Mouse (Mus musculus): ENCODE measurements around the gene Rpgrip1l. TPM values are rescaled to one million over a fixed set of nuclear protein-coding genes. Genes with fewer than 3 reads are reported as not detected.

The Rpgrip1l gene
- polyA plus RNA-seq, 1 experiment from 2014 or later: 8.2 TPM

DNA sequence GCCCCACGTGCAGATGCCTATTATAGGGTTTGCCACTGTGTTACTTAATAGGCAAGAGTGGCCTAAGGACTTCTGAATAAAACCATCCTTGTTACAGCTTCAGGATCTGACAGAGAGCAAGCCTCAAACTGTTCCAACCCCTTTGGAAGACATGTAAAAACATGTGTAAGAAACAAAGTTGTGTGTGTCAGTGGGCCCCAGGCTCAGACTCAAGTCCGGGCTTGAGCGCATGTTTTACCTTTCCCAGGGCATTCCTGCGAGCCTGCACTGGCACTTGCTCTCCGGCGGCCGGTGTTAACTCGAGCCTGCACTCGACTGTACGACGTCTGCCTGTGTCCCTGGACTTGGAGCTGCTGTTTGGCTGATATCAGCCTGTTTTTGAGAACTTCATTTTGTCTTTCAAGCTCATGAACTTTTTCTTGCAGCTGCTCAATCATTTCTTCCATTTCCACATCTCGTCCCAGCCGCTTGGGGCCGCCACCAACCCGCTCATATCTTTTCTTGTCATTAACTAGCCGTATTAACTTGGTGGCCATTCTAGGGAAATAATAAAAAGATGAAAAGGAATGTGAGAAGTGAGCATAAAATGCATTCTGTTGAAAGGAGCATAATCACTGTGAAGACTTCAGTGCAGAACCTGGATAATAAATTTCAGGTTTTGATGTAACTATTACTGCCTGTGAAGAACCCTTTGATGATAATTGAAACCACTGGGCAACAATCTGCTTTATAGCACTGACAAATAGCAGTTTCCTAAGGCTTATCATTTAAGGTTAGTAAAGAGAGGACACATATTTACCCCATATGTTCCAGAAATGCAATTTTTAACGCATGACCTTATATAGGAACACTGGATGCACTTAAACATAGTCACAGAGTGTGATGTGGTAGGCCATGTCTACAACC is 8.3 kb downstream of the Rpgrip1l start:
- Histone ChIP-seq H3K4me2 (no peak overlapping the region), H3K27me3 (replicated peaks) (no peaks in the 10 kb centered on the region), H3K36me3 (peaks cover 12% of the 10 kb centered on the region), H3K4me1 (replicated peaks) (no peaks in the 10 kb centered on the region), H3K9ac (no peak overlapping the region), H3K9me3 (replicated peaks) (no peaks in the 10 kb centered on the region), H3K27ac (ENCODE audit: poor library complexity, severe bottlenecking) (no peak overlapping the region), H3K4me3 (no peak overlapping the region)
- WGBS: 71% methylated on average over 17 of the region's 17 CpGs
- ATAC-seq (ENCODE audit: insufficient number of reproducible peaks, low FRiP score): no peak

DNA sequence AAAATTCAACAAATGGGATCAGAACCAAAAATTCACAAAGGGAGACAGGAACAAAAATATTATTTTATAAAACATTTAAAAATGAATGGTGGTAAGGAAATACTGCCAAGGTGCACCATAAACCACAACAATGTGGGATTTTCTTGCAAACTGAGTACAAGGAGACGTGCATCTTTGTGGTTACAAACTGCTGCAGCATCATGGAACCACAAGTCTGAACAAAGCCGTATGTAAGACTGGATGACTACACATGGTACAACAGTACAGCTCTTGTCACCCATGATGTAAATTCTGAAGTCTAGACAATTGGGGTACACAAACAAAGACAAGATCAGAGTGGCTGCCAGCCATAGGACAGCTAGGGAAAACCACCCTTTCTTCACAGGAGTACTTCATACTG is 14.4 kb downstream of the Rpgrip1l start:
- no peak overlapping the region for H3K9ac ChIP-seq
- H3K4me2 ChIP-seq: no peak overlapping the region
- no peaks in the 10 kb centered on the region for H3K9me3 ChIP-seq (replicated peaks)
- no peak overlapping the region for H3K4me3 ChIP-seq
- no peak overlapping the region for H3K27ac ChIP-seq (ENCODE audit: poor library complexity, severe bottlenecking)
- no peaks in the 10 kb centered on the region for H3K27me3 ChIP-seq (replicated peaks)
- H3K36me3 ChIP-seq: peaks cover 14% of the 10 kb centered on the region
- 83% methylated on average over 2 of the region's 2 CpGs for WGBS
- no peaks in the 10 kb centered on the region for H3K4me1 ChIP-seq (replicated peaks)
- ATAC-seq (ENCODE audit: insufficient number of reproducible peaks, low FRiP score): no peak

DNA sequence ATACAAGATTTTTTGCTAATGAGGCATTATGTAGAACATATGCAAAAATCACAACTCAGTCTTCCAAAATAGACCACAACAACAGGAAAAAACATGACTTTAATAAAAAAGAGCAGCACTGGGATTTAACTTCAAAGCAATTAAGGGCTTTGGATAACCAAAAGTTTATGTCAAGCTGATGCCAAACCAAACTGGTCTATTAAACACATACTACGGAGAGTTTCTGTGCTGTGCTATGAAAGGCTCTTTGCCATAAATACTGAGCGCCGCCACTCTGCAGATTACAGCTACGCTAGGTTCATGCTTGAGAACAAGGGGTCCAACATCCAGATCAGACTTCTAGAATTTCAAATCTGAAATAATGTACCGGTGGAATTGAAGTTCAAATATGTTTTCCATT is 17.3 kb downstream of the Rpgrip1l start:
- Histone ChIP-seq H3K27me3 (replicated peaks) (no peaks in the 10 kb centered on the region), H3K9me3 (replicated peaks) (no peaks in the 10 kb centered on the region), H3K4me2 (no peak overlapping the region), H3K27ac (ENCODE audit: poor library complexity, severe bottlenecking) (no peak overlapping the region), H3K36me3 (peaks cover 9% of the 10 kb centered on the region; the same call in 1 of the 2 replicates), H3K9ac (no peak overlapping the region), H3K4me3 (no peak overlapping the region), H3K4me1 (replicated peaks) (no peaks in the 10 kb centered on the region)
- no peak for ATAC-seq (ENCODE audit: insufficient number of reproducible peaks, low FRiP score)
- WGBS: 94% methylated on average over 5 of the region's 5 CpGs

DNA sequence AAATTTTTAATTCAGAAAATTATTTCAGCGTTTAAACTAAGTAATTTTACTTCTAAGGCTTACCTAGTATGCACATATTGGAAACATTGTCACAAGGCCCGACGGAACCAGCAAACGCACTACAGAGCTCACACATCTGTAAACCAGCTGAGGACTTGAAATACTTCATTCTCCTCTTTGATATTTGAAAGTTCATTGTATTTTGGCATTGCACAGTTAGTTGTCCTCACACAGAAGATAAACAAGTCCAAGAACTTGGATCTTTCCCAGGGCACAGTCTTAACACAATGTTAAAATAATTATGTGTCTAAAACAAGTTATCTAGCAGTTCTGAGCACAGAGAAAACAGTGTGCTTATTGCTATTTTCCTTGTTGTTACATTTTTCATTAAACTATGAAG is 22.5 kb downstream of the Rpgrip1l start:
- Histone ChIP-seq H3K4me2 (no peak overlapping the region), H3K27ac (ENCODE audit: poor library complexity, severe bottlenecking) (no peak overlapping the region), H3K9me3 (replicated peaks) (no peaks in the 10 kb centered on the region), H3K36me3 (no peaks in the 10 kb centered on the region), H3K4me3 (no peak overlapping the region), H3K9ac (no peak overlapping the region), H3K4me1 (replicated peaks) (peaks cover 13% of the 10 kb centered on the region), H3K27me3 (replicated peaks) (no peaks in the 10 kb centered on the region)
- no peak for ATAC-seq (ENCODE audit: insufficient number of reproducible peaks, low FRiP score)
- 84% methylated on average over 4 of the region's 4 CpGs for WGBS

DNA sequence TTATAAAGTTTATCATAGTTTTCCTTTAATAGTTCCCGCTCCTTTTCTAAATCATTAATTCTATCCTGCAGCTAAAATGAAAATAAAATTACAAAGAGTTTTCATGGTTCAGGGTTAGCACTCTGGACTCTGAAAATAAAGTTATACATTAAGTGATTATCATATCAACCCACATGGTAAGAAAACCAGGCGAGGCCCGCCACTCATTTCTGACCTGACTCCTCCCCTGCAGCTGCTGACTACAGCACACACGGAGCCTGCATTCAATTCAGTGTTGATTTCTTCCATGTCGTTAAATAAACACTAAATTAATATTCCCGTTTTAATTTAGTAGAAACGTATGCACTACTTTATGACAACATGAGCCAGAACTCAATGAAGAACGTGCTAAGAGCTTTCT is 26.8 kb downstream of the Rpgrip1l start:
- Histone ChIP-seq H3K27me3 (replicated peaks) (no peaks in the 10 kb centered on the region), H3K27ac (ENCODE audit: poor library complexity, severe bottlenecking) (no peak overlapping the region), H3K4me1 (replicated peaks) (peaks cover 13% of the 10 kb centered on the region), H3K4me2 (no peak overlapping the region), H3K36me3 (no peaks in the 10 kb centered on the region), H3K4me3 (no peak overlapping the region), H3K9ac (no peak overlapping the region), H3K9me3 (replicated peaks) (no peaks in the 10 kb centered on the region)
- WGBS: 72% methylated on average over 8 of the region's 8 CpGs
- no peak for ATAC-seq (ENCODE audit: insufficient number of reproducible peaks, low FRiP score)

DNA sequence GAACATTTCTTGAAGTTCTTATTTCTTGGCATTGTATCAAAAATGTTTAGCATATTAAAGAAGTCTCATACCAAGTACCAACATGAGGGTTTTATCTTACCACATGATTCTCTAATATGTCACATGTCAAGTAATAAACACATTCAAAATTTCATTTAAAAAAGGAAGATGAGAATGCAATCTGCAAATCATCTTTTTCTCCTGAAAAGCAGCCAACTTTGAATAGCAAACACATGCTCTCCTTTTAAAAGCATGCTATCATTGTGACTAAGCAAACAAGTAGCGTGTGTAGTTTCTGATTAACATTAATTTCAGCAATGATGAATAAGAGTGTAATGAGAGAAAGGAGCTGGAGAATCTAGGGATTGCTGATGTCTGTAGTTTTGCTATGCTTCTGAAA is 29.2 kb downstream of the Rpgrip1l start:
- H3K9me3 ChIP-seq (replicated peaks): no peaks in the 10 kb centered on the region
- H3K27ac ChIP-seq (ENCODE audit: poor library complexity, severe bottlenecking): no peak overlapping the region
- H3K9ac ChIP-seq: no peak overlapping the region
- 92% methylated on average over 1 of the region's 1 CpGs for WGBS
- ATAC-seq (ENCODE audit: insufficient number of reproducible peaks, low FRiP score): no peak
- H3K27me3 ChIP-seq (replicated peaks): no peaks in the 10 kb centered on the region
- peaks cover 12% of the 10 kb centered on the region for H3K4me1 ChIP-seq (replicated peaks)
- no peak overlapping the region for H3K4me2 ChIP-seq
- no peak overlapping the region for H3K4me3 ChIP-seq
- H3K36me3 ChIP-seq: no peaks in the 10 kb centered on the region

DNA sequence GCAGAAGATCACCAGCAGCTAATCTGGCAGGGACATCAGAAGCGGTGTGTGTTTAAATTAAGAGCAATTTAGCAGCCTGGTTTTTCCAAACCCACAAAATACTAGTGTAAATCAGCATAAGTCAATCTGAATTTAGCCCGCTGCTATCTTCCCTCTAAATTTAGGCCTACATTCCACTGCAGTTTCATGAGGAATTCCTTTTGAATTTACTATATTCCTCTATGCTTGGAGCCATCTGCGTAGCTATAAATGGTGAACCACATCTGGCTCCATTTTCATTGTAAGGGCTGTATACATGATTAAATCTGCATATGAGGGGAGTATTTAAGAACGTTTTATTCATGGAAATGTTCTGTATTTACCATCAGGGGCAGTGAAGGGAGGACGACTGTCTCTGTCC is 30.4 kb downstream of the Rpgrip1l start:
- Histone ChIP-seq H3K4me1 (replicated peaks) (peaks cover 6% of the 10 kb centered on the region; the same call in 1 of the 2 replicates), H3K27me3 (replicated peaks) (no peaks in the 10 kb centered on the region), H3K36me3 (no peaks in the 10 kb centered on the region), H3K27ac (ENCODE audit: poor library complexity, severe bottlenecking) (no peak overlapping the region), H3K9ac (no peak overlapping the region), H3K4me3 (no peak overlapping the region), H3K9me3 (replicated peaks) (no peaks in the 10 kb centered on the region), H3K4me2 (no peak overlapping the region)
- 62% methylated on average over 5 of the region's 5 CpGs for WGBS
- no peak for ATAC-seq (ENCODE audit: insufficient number of reproducible peaks, low FRiP score)

DNA sequence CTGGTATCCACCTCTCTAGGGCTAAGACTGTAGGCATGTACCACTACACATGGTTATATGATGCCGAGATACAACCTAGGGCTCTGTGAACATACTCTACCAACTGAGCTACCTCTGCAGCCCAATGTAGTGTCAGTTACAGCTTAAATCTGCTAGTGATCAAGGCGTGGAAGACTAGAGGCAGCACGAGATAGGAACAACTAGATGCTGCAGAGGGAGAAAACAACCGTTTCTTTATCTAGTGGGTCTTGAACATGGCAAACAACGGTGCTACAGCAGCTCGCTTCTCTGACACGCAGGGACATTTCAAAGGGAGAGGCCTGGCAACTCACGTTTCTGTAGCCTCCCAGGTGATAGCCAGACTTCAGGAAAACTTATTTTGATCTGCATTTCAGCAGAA is 31.5 kb downstream of the Rpgrip1l start:
- H3K27ac ChIP-seq (ENCODE audit: poor library complexity, severe bottlenecking): no peak overlapping the region

DNA sequence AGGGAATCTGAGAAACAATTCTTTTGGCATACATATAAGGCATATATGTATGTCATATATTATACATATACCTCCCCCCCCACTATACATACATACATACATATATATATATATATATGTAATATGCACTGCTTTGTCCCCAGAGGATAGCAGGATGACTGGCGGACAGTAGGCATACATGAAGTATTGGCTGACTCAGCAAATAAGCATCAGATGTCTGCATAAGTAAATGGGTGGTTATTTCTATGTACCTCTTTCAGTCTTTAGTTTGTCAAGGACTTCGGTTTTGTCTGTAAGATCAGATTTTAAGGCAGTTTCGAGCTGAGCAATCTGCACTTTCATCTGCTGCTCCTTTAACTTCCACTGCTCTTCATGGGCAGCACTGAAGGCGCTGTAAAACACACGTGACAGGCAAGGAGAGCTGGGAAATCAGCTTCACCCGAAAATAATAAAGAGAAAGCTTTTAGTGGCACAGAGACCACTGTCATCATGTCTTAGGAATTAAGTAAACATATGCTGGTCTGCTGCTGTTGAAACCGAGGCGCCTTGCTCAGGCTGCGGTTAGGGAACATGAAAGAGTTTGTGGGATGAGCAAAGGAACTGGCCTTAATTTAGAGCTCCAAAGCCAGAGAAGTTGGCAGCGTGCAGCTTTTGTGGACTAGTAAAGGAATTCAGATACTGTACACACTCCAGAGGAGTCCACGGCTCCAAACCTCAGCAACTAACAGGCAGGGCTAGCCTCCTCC is 32.4 kb downstream of the Rpgrip1l start:
- Histone ChIP-seq H3K36me3 (0 out of 2 replicates have a peak, but pooled peaks cover 5% of the 10 kb centered on the region), H3K27ac (ENCODE audit: poor library complexity, severe bottlenecking) (no peak overlapping the region), H3K4me2 (no peak overlapping the region), H3K27me3 (replicated peaks) (no peaks in the 10 kb centered on the region), H3K9ac (no peak overlapping the region), H3K9me3 (replicated peaks) (peaks cover 5% of the 10 kb centered on the region), H3K4me3 (no peak overlapping the region), H3K4me1 (replicated peaks) (no peaks in the 10 kb centered on the region)
- ATAC-seq (ENCODE audit: insufficient number of reproducible peaks, low FRiP score): no peak
- 82% methylated on average over 11 of the region's 11 CpGs for WGBS

More for the DNA sequence above, 31.5 kb downstream of the Rpgrip1l start:
- Histone ChIP-seq H3K9ac (no peak overlapping the region), H3K27me3 (replicated peaks) (no peaks in the 10 kb centered on the region), H3K9me3 (replicated peaks) (no peaks in the 10 kb centered on the region), H3K4me3 (no peak overlapping the region), H3K36me3 (no peaks in the 10 kb centered on the region), H3K4me2 (no peak overlapping the region), H3K4me1 (replicated peaks) (no peaks in the 10 kb centered on the region)
- no peak for ATAC-seq (ENCODE audit: insufficient number of reproducible peaks, low FRiP score)
- WGBS: 72% methylated on average over 8 of the region's 8 CpGs

DNA sequence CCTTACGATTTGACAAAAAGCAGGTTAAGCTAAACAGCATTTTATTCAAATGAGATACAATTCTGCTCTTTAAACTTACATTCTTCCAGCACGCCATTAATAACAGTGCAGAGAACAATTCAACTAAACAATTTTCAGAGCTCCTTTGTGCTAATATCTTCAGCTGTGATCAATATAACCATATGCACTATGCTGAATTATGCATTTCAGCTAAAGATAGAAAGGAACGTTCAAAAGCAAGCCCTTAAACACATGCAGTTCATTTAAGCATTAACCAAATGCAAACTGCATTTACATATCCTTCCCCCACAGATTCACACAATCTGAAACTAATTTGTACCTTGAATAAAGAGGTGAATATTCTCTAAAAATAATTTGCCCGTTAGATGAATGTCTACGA is 35.0 kb downstream of the Rpgrip1l start:
- H3K4me2 ChIP-seq: no peak overlapping the region
- no peaks in the 10 kb centered on the region for H3K27me3 ChIP-seq (replicated peaks)
- peaks cover 5% of the 10 kb centered on the region for H3K9me3 ChIP-seq (replicated peaks)
- H3K4me3 ChIP-seq: no peak overlapping the region
- H3K27ac ChIP-seq (ENCODE audit: poor library complexity, severe bottlenecking): no peak overlapping the region
- H3K9ac ChIP-seq: no peak overlapping the region
- no peak for ATAC-seq (ENCODE audit: insufficient number of reproducible peaks, low FRiP score)
- no peaks in the 10 kb centered on the region for H3K4me1 ChIP-seq (replicated peaks)
- 83% methylated on average over 5 of the region's 5 CpGs for WGBS
- peaks cover 12% of the 10 kb centered on the region; the same call in 1 of the 2 replicates for H3K36me3 ChIP-seq

DNA sequence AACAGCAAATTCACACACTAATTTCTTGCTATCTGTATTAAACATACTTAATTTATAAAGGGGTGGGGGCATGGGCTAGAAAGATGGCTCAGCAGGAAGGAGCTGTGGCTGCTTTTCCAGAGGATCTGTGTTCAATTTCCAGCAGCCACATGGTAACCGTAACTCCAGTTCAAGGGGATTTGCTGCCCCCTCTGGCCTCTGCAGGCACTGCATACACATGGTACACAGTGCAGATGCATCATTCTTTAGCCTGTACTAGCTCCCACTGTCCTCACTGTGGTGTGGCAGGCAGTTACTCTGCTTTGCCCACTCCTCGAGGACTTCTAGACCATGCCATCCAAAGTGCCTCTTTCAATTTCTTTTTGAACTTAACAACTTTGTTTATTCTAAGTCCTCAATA is 36.7 kb downstream of the Rpgrip1l start:
- Histone ChIP-seq H3K4me2 (no peak overlapping the region), H3K4me1 (replicated peaks) (no peaks in the 10 kb centered on the region), H3K9ac (no peak overlapping the region), H3K27ac (ENCODE audit: poor library complexity, severe bottlenecking) (no peak overlapping the region), H3K4me3 (no peak overlapping the region), H3K36me3 (peaks cover 12% of the 10 kb centered on the region; the same call in 1 of the 2 replicates), H3K27me3 (replicated peaks) (no peaks in the 10 kb centered on the region), H3K9me3 (replicated peaks) (peaks cover 5% of the 10 kb centered on the region)
- WGBS: 90% methylated on average over 2 of the region's 2 CpGs
- ATAC-seq (ENCODE audit: insufficient number of reproducible peaks, low FRiP score): no peak

Data from heart, embryonic 12.5 days (tissue).